Mouse (Mus musculus) intestine, postnatal 0 days (tissue): ENCODE results near the gene Hdgfl1. TPM values are rescaled to one million over a fixed set of nuclear protein-coding genes. Genes with fewer than 3 reads are reported as not detected.

ENCODE experiments used
- ATAC-seq: fragments of 200-750 bp; cut with Nextera tagmentation; 2 replicates; pipeline ENCODE4 v1.8.0; 2017; ENCODE audit warnings: mild to moderate bottlenecking, moderate TSS enrichment, moderate library complexity
- H3K27ac ChIP-seq: fragments of 300-500 bp; sonication (generic); 2 replicates; pipeline ENCODE4 v1.5.1; 2014; ENCODE audit warnings: mild to moderate bottlenecking, low read depth, low read length, moderate library complexity
- H3K27me3 ChIP-seq: fragments of 300-500 bp; sonication (generic); replicated peaks from 2 replicates; pipeline ENCODE4 v1.6.1; 2014; ENCODE audit warnings: low read length, mixed read lengths; ENCODE audit not compliant: control insufficient read depth, insufficient read depth
- H3K36me3 ChIP-seq: fragments of 300-500 bp; sonication (generic); 2 replicates; pipeline ENCODE4 v1.6.1; 2014; ENCODE audit warnings: mild to moderate bottlenecking, moderate library complexity; ENCODE audit not compliant: control insufficient read depth, insufficient read depth
- H3K4me1 ChIP-seq: fragments of 300-500 bp; sonication (generic); replicated peaks from 2 replicates; pipeline ENCODE4 v1.6.1; 2014; ENCODE audit warnings: antibody characterized with exemption, low read length, mixed read lengths; ENCODE audit not compliant: control insufficient read depth, insufficient read depth
- H3K4me2 ChIP-seq: fragments of 300-500 bp; sonication (generic); replicated peaks from 2 replicates; pipeline ENCODE4 v1.6.1; 2014; ENCODE audit warnings: low read depth, mild to moderate bottlenecking, moderate library complexity
- H3K4me3 ChIP-seq: fragments of 300-500 bp; sonication (generic); 2 replicates; pipeline ENCODE4 v1.5.1; 2014; ENCODE audit warnings: low read depth, low read length
- H3K9ac ChIP-seq: fragments of 300-500 bp; sonication (generic); 2 replicates; pipeline ENCODE4 v1.6.1; 2014; ENCODE audit warnings: mild to moderate bottlenecking, low read depth, low read length
- H3K9me3 ChIP-seq: fragments of 300-500 bp; sonication (generic); 2 replicates; pipeline ENCODE4 v1.6.1; 2016; ENCODE audit warnings: mixed run types; ENCODE audit not compliant: control insufficient read depth
- CTCF ChIP-seq: sonication (generic); IDR thresholded peaks from 2 replicates; pipeline ENCODE4 v1.5.1; 2016; ENCODE audit warnings: low read depth, mild to moderate bottlenecking, control low read depth, antibody characterized with exemption, moderate library complexity
- WGBS: fragments of 180-500 bp; shearing (Covaris S2); extraction: QIAGEN DNeasy Blood & Tissue Kit; methylation state at CpG from one replicate; pipeline ENCODE4 v1.1.7; 2014; 5-methylcytosine and 5-hydroxymethylcytosine counted together
- polyA plus RNA-seq: library from polyadenylated mRNA; unstranded; fragments of >200 nt; fragmentation: Nextera tagmentation; extraction: Ambion mirVana; gene quantifications from 2 replicates; pipeline ENCODE4 v1.2.1, GENCODE M21; 2015

Gene Hdgfl1
- polyA plus RNA-seq, 1 experiment from 2014 or later: not detected

- ATAC-seq: no peak
- no peak for TF ChIP-seq CTCF
- WGBS: 88% methylated on average over 2 of the region's 2 CpGs
- Histone ChIP-seq H3K9me3 (no peaks in the 10 kb centered on the region), H3K27me3 (no peaks in the 10 kb centered on the region), H3K9ac (no peak overlapping the region), H3K36me3 (no peaks in the 10 kb centered on the region), H3K4me1 (no peaks in the 10 kb centered on the region), H3K27ac (no peak overlapping the region), H3K4me2 (no peak overlapping the region), H3K4me3 (no peak overlapping the region)
These were observed 24.1 kb downstream of the Hdgfl1 start for GRCm38 (mm10) chr13:26745760-26746457.

- no peaks in the 10 kb centered on the region for H3K27me3 ChIP-seq
- WGBS: 82% methylated on average over 5 of the region's 5 CpGs
- ATAC-seq: no peak
- H3K4me2 ChIP-seq: no peak overlapping the region
- H3K36me3 ChIP-seq: no peaks in the 10 kb centered on the region
- H3K9me3 ChIP-seq: no peaks in the 10 kb centered on the region
- TF ChIP-seq CTCF: no peak
- H3K9ac ChIP-seq: no peak overlapping the region
- no peaks in the 10 kb centered on the region for H3K4me1 ChIP-seq
- no peak overlapping the region for H3K27ac ChIP-seq
- H3K4me3 ChIP-seq: no peak overlapping the region
These were observed 24.8 kb downstream of the Hdgfl1 start for GRCm38 (mm10) chr13:26745059-26745759.

- H3K4me2 ChIP-seq: no peak overlapping the region
- no peak overlapping the region for H3K9ac ChIP-seq
- no peaks in the 10 kb centered on the region for H3K4me1 ChIP-seq
- H3K36me3 ChIP-seq: no peaks in the 10 kb centered on the region
- H3K27me3 ChIP-seq: no peaks in the 10 kb centered on the region
- no peak for TF ChIP-seq CTCF
- ATAC-seq: no peak
- H3K4me3 ChIP-seq: no peak overlapping the region
- no peak overlapping the region for H3K27ac ChIP-seq
- 73% methylated on average over 1 of the region's 1 CpGs for WGBS
- no peaks in the 10 kb centered on the region for H3K9me3 ChIP-seq
These were observed 25.9 kb downstream of the Hdgfl1 start for GRCm38 (mm10) chr13:26744068-26744467.

GRCm38 (mm10) chr13:26734981-26735380, 35.0 kb downstream of the Hdgfl1 start:
- no peak for ATAC-seq

GRCm38 (mm10) chr13:26724250-26724649, 45.7 kb downstream of the Hdgfl1 start:
- H3K27me3 ChIP-seq: no peaks in the 10 kb centered on the region
- no peaks in the 10 kb centered on the region for H3K9me3 ChIP-seq
- H3K4me1 ChIP-seq: no peaks in the 10 kb centered on the region
- ATAC-seq: no peak
- no peaks in the 10 kb centered on the region for H3K36me3 ChIP-seq
- 90% methylated on average over 1 of the region's 1 CpGs for WGBS
- H3K4me3 ChIP-seq: no peak overlapping the region
- no peak for TF ChIP-seq CTCF
- no peak overlapping the region for H3K27ac ChIP-seq
- H3K4me2 ChIP-seq: no peak overlapping the region
- H3K9ac ChIP-seq: no peak overlapping the region

More at GRCm38 (mm10) chr13:26734981-26735380, 35.0 kb downstream of the Hdgfl1 start:
- H3K9ac ChIP-seq: no peak overlapping the region
- H3K27me3 ChIP-seq: no peaks in the 10 kb centered on the region
- H3K4me2 ChIP-seq: no peak overlapping the region
- WGBS: 83% methylated on average over 1 of the region's 1 CpGs
- H3K4me1 ChIP-seq: no peaks in the 10 kb centered on the region
- H3K9me3 ChIP-seq: no peaks in the 10 kb centered on the region
- no peak overlapping the region for H3K27ac ChIP-seq
- no peak for TF ChIP-seq CTCF
- no peak overlapping the region for H3K4me3 ChIP-seq
- no peaks in the 10 kb centered on the region for H3K36me3 ChIP-seq

- 12% methylated on average over 6 of the region's 6 CpGs for WGBS
- no peak overlapping the region for H3K27ac ChIP-seq
- TF ChIP-seq CTCF: no peak
These were observed 48.6 kb downstream of the Hdgfl1 start for GRCm38 (mm10) chr13:26721333-26721732.

More at GRCm38 (mm10) chr13:26721333-26721732, 48.6 kb downstream of the Hdgfl1 start:
- no peak overlapping the region; the same call in 1 of the 2 replicates for H3K4me2 ChIP-seq
- no peak overlapping the region for H3K9ac ChIP-seq
- no peaks in the 10 kb centered on the region for H3K36me3 ChIP-seq
- no peaks in the 10 kb centered on the region for H3K4me1 ChIP-seq
- H3K4me3 ChIP-seq: no peak overlapping the region
- H3K9me3 ChIP-seq: no peaks in the 10 kb centered on the region
- no peaks in the 10 kb centered on the region for H3K27me3 ChIP-seq
- ATAC-seq: 0 out of 2 replicates have a peak, but pooled peaks have one; percentile 47
